Mouse (Mus musculus): ENCODE measurements around the gene Slc5a10. TPM values are rescaled to one million over a fixed set of nuclear protein-coding genes. Genes with fewer than 3 reads are reported as not detected.

Gene Slc5a10
- total RNA-seq, 4 experiments from 2014 or later = not detected

Other genes starting within 250 kb of the Slc5a10 start
- gene Mfap4, start 235.4 kb downstream of the Slc5a10 start, total RNA-seq (2022) = 10 to 100 TPM in 2 of 4 experiments, 1 to 10 TPM in 2; 7.9 to 11.9 (median 9.9) TPM
- gene Mapk7, start 226.4 kb downstream of the Slc5a10 start, total RNA-seq (2022) = 1 to 10 TPM; 4.3 to 5.1 (median 4.7) TPM
- 10 to 100 TPM in 1 of 4 experiments, 1 to 10 TPM in 3; 7.9 to 11.2 (median 8.3) TPM for gene B9d1, start 215.7 kb downstream of the Slc5a10 start, total RNA-seq (2022)
- gene Epn2, start 141.1 kb downstream of the Slc5a10 start, total RNA-seq (2022) = 10 to 100 TPM; 21.1 to 28.0 (median 23.5) TPM
- gene Grap, start 67.6 kb downstream of the Slc5a10 start, total RNA-seq (2022) = 10 to 100 TPM in 3 of 4 experiments, 1 to 10 TPM in 1; 8.5 to 12.2 (median 11.5) TPM
- gene Fam83g, start 36.7 kb downstream of the Slc5a10 start, total RNA-seq (2022) = under 1 TPM; 0.19 to 0.41 (median 0.28) TPM
- 10 to 100 TPM in 1 of 4 experiments, 1 to 10 TPM in 3; 6.2 to 10.0 (median 8.5) TPM for gene Prpsap2, start 41.3 kb upstream of the Slc5a10 start, total RNA-seq (2022)
- gene Ulk2, start 134.2 kb upstream of the Slc5a10 start, total RNA-seq (2022) = 10 to 100 TPM; 52.4 to 57.6 (median 54.6) TPM
- 10 to 100 TPM; 11.5 to 14.9 (median 14.4) TPM for gene Akap10, start 209.4 kb upstream of the Slc5a10 start, total RNA-seq (2022)
- gene Specc1, start 235.9 kb upstream of the Slc5a10 start, total RNA-seq (2022) = 1 to 10 TPM; 3.6 to 8.6 (median 4.2) TPM

Data from heart, adult 8-10 months (tissue).